Mouse (Mus musculus) liver, embryonic 15.5 days (tissue): ENCODE results near the gene Aqp9. TPM values are rescaled to one million over a fixed set of nuclear protein-coding genes. Genes with fewer than 3 reads are reported as not detected.

Source experiments
- ATAC-seq: fragments of 200-750 bp; cut with Nextera tagmentation; 2 replicates; pipeline ENCODE4 v1.8.0; 2017; ENCODE audit warnings: moderate number of reproducible peaks, mild to moderate bottlenecking, moderate library complexity; ENCODE audit not compliant: insufficient read depth
- H3K27ac ChIP-seq: fragments of 300-500 bp; sonication (generic); replicated peaks from 2 replicates; pipeline ENCODE4 v1.5.1; 2015; ENCODE audit warnings: mild to moderate bottlenecking, inconsistent platforms
- H3K27me3 ChIP-seq: fragments of 300-500 bp; sonication (generic); 2 replicates; pipeline ENCODE4 v1.6.1; 2015; ENCODE audit warnings: mild to moderate bottlenecking, inconsistent platforms
- H3K36me3 ChIP-seq: fragments of 300-500 bp; sonication (generic); replicated peaks from 2 replicates; pipeline ENCODE4 v1.6.1; 2015; ENCODE audit warnings: moderate library complexity, mild to moderate bottlenecking, inconsistent platforms
- H3K4me1 ChIP-seq: fragments of 300-500 bp; sonication (generic); replicated peaks from 2 replicates; pipeline ENCODE4 v1.6.1; 2015; ENCODE audit warnings: inconsistent platforms
- H3K4me2 ChIP-seq: fragments of 300-500 bp; sonication (generic); 2 replicates; pipeline ENCODE4 v1.6.1; 2015; ENCODE audit warnings: moderate library complexity, mild to moderate bottlenecking, inconsistent platforms
- H3K4me3 ChIP-seq: fragments of 300-500 bp; sonication (generic); replicated peaks from 2 replicates; pipeline ENCODE4 v1.5.1; 2015; ENCODE audit warnings: mild to moderate bottlenecking, inconsistent platforms
- H3K9ac ChIP-seq: fragments of 300-500 bp; sonication (generic); 2 replicates; pipeline ENCODE4 v1.6.1; 2015; ENCODE audit warnings: moderate library complexity, mild to moderate bottlenecking, inconsistent platforms
- H3K9me3 ChIP-seq: fragments of 300-500 bp; sonication (generic); replicated peaks from 2 replicates; pipeline ENCODE4 v1.6.1; 2016; ENCODE audit warnings: inconsistent platforms
- WGBS: fragments of 180-500 bp; shearing (Covaris S2); methylation state at CpG from one replicate; pipeline ENCODE4 v1.1.7; 2015; ENCODE audit warnings: mixed read lengths; ENCODE audit not compliant: insufficient replicate concordance; 5-methylcytosine and 5-hydroxymethylcytosine counted together
- polyA plus RNA-seq: library from polyadenylated mRNA; unstranded; fragments of >200 nt; fragmentation: Nextera tagmentation; extraction: Ambion mirVana; gene quantifications from 2 replicates; pipeline ENCODE4 v1.2.1, GENCODE M21; 2015

Aqp9 gene
- polyA plus RNA-seq, 1 experiment from 2014 or later, result 7.7 TPM

DNA sequence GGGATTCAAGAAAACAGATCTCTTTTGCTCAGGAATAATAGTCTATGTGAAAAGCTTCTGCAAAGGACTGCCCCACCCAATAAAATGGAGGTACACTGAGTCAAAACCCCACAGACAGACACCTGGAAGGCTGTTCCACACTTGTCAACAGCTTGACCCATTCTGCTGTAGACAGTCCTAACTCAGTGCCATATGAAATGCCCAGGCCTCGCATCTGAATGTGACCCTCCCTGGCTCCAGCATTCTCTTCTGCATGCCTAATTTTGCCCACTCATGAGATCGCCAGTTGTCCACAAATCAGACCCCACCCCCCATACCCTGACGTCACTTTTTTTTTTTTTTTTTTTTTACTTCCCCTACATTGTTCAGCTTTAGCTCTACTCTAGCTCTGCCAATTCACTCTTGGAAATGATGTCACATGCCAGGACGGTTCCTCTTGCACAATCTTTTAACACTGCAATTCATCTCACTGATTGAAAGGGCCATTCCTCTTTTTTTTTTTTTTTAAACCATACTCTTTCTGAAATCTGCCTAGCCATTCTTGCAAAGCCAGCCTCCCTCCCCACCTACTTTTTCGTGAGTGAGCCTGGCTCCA, 1.5 kb downstream of the Aqp9 start:
- Histone ChIP-seq H3K4me1 (peaks cover 79% of the 10 kb centered on the region), H3K27me3 (no peaks in the 10 kb centered on the region), H3K9me3 (no peaks in the 10 kb centered on the region), H3K9ac (peak overlapping the region; percentile 61), H3K27ac (peak overlapping the region; percentile 97), H3K36me3 (no peaks in the 10 kb centered on the region), H3K4me3 (peak overlapping the region; percentile 31; the same call in 1 of the 2 replicates), H3K4me2 (peak overlapping the region; percentile 60)
- WGBS, result 29% methylated on average over 5 of the region's 5 CpGs
- no peak for ATAC-seq

DNA sequence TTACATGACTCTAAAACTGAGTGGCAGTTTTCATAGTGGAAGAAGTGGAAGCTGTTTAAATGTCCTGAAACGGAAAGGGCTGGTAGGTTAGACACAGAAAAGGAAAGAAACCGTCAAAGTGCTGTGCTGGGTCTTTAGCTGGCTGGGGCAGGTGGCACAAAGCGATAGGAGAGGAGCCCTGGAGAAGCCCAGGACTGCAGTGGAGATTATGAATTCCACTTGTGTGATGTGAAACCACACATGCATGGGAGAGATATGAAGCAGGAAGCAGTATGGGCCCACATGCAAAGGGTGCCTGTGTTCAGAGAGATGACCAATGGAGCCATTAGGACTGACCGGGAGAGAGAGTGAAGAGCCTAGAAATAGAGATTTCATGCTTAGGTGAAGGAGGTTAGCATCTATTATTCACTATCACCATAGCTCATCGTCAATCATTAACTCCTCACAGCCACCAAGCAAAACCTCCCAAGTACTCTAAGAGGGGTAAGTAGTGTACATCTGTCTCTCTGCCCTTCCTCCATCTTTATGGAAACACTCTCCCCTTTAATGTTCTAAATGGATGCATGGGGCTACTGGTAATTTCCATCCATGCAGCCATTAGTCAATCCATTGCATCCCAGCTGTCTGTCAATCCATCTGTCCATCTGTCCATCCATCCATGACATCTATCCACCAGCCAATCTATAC, 2.3 kb downstream of the Aqp9 start:
- peaks cover 81% of the 10 kb centered on the region for H3K4me1 ChIP-seq
- WGBS, result 24% methylated on average over 5 of the region's 5 CpGs
- no peaks in the 10 kb centered on the region for H3K27me3 ChIP-seq
- peak overlapping the region; percentile 60 for H3K4me2 ChIP-seq
- ATAC-seq, result peak; percentile 95
- peak overlapping the region; percentile 61 for H3K9ac ChIP-seq
- H3K9me3 ChIP-seq, result no peaks in the 10 kb centered on the region
- H3K27ac ChIP-seq, result peak overlapping the region; percentile 97
- H3K4me3 ChIP-seq, result peak overlapping the region; percentile 31
- H3K36me3 ChIP-seq, result no peaks in the 10 kb centered on the region

DNA sequence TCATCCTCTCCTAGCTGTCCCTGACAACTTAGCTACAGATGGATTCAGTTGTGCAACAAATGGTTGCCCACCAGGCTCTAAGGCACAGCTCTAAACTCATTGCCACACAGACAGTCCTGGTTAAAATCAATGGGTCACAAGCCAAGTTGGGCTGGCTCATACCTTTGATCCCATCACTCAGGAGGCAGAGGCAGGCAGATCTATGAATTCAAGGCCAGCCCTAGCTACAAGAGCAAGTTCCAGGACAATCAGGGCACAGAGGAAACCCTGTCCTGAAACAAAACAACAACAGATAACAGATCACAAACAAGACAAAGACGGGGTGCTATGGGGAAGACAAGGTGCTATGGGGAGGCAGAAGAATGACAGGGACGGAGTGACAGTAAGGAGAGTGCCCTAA, 3.0 kb downstream of the Aqp9 start:
- Histone ChIP-seq H3K27ac (peak overlapping the region; percentile 97), H3K9me3 (no peaks in the 10 kb centered on the region), H3K27me3 (no peaks in the 10 kb centered on the region), H3K4me3 (peak overlapping the region; percentile 31), H3K4me2 (peak overlapping the region; percentile 60), H3K36me3 (no peaks in the 10 kb centered on the region), H3K4me1 (peaks cover 87% of the 10 kb centered on the region), H3K9ac (peak overlapping the region; percentile 61)
- ATAC-seq, result peak; percentile 35
- WGBS, result 25% methylated on average over 2 of the region's 2 CpGs

DNA sequence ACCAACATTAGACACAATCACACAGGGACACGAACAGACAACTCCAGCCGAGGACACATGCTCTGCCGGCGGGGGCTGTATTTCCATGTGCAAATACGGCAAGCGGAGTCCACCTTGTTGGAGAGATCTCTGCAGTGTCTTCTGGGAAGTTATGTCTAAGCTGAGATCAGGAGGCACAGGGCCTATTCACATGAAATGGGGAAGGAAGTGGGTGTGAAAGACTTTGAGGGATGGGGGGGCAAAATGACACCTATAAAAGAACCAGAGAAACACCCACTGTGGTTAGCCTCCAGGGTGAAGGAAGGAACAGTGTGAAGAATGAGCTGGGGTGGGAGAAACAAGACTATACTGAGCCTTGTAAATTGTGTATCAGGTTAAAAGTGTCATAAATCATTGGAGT, 3.4 kb downstream of the Aqp9 start:
- ATAC-seq, result no peak
- Histone ChIP-seq H3K27me3 (no peaks in the 10 kb centered on the region), H3K27ac (peak overlapping the region; percentile 97), H3K36me3 (no peaks in the 10 kb centered on the region), H3K9me3 (no peaks in the 10 kb centered on the region), H3K4me3 (peak overlapping the region; percentile 12; the same call in 1 of the 2 replicates), H3K4me1 (peaks cover 92% of the 10 kb centered on the region), H3K4me2 (peak overlapping the region; percentile 60), H3K9ac (peak overlapping the region; percentile 61)
- 29% methylated on average over 6 of the region's 6 CpGs for WGBS

DNA sequence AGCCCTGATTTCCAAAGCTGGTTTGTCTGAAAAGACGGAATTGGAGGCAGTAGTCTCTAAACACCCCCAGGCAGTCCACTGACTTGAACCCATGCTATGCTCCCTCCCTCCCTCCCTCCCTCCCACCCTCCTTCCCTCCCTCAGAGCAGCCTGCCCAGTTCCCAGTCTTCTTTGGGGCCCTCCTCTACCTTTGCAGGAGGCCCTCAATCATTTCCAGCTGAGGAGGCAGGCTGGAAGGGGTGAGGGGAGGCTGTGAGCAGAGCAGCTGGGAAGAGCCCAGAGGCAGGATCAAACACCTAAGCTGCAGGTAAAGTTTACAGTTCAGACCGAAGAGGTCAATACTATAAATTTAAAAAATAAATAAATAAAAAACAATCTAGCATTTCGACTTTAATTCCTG, 4.1 kb downstream of the Aqp9 start:
- H3K27ac ChIP-seq, result peak overlapping the region; percentile 97
- WGBS, result 70% methylated on average over 3 of the region's 3 CpGs
- peak overlapping the region; percentile 60 for H3K4me2 ChIP-seq
- no peaks in the 10 kb centered on the region for H3K27me3 ChIP-seq
- no peaks in the 10 kb centered on the region for H3K36me3 ChIP-seq
- no peaks in the 10 kb centered on the region for H3K9me3 ChIP-seq
- peak overlapping the region; percentile 61 for H3K9ac ChIP-seq
- peaks cover 97% of the 10 kb centered on the region for H3K4me1 ChIP-seq
- ATAC-seq, result no peak
- H3K4me3 ChIP-seq, result peak overlapping the region; percentile 25; the same call in 1 of the 2 replicates

DNA sequence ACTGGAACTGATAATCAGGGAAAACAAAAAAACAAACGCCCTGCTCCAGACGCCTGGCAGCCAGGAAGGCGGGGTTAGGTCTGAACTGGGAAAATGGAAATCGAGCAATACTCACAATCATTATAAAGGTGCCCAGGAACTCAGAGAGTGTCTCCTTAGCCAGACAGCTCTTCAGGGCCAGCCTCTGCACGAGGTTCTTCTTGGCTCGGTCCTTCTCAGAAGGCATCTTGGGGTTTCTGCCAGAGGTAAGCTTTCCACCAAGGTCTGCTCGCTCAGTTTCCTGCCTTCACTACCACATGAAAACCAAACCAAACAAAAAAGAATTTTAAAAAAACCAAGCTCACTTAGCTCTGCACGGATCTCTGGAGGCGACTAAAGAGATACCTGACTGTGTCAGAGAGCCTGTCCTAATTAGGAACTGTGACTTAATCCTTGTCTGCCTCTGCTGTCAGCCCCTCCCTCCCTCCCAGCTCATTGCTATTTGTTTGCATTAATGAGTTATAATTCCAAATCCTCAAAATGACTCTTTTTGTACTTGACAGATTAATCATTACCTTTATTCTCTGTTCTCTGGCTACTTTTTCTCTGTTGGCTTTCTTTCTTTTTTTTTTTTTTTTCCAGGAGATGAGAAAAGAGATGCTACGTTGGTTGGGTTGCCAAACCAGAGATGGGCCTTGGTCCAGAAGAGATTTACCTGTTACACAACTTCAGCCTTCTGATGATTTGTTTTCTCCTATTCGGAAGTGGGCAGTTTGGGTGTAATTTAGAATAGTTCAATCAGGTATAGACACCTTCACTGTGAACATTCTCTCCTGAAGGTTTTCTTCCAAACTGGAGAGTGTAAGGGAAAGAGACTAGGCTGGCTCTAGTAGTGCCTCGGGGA, 5.4 kb downstream of the Aqp9 start:
- peak overlapping the region; percentile 60 for H3K4me2 ChIP-seq
- peak overlapping the region; percentile 38 for H3K9ac ChIP-seq
- H3K4me1 ChIP-seq, result peaks cover 97% of the 10 kb centered on the region
- H3K27me3 ChIP-seq, result no peaks in the 10 kb centered on the region
- 0 out of 2 replicates have a peak, but pooled peaks have one; percentile 16 for ATAC-seq
- 26% methylated on average over 12 of the region's 12 CpGs for WGBS
- H3K9me3 ChIP-seq, result no peaks in the 10 kb centered on the region
- peak overlapping the region; percentile 97 for H3K27ac ChIP-seq
- H3K4me3 ChIP-seq, result peak overlapping the region; percentile 42
- H3K36me3 ChIP-seq, result no peaks in the 10 kb centered on the region

DNA sequence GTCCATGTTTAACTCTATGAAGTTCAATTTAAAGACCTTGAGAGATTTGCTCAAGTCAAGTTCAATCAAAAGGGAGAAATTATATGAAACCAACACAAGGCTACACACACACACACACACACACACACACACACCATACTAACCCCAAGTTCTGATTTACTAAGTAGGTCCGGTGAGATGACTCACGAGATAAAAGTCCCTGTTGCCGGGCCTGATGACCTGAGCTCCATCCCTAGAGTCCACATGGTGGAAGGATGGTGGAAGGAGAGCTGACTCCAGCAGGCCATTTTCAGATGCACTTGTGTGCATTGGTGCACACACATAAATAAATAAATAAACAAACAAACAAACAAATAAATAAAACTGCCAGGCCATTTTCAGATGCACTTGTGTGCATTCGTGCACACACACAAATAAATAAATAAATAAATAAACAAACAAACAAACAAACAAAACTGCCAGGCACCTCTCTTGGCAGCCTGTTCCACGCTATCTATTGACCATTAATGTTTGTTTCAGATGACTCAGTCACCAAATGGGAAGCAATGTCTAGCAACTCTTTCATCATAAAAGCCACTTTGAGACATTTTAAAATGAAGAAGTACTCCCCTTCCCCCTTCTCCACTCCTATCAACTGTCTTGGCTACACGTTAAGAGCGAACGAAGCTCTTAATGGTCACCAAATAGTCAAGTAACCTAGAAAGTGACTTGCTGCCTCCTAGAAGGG, 6.2 kb downstream of the Aqp9 start:
- H3K27me3 ChIP-seq, result no peaks in the 10 kb centered on the region
- H3K36me3 ChIP-seq, result no peaks in the 10 kb centered on the region
- H3K4me3 ChIP-seq, result peak overlapping the region; percentile 42
- H3K9me3 ChIP-seq, result no peaks in the 10 kb centered on the region
- H3K27ac ChIP-seq, result peak overlapping the region; percentile 97
- ATAC-seq, result no peak
- H3K4me2 ChIP-seq, result peak overlapping the region; percentile 60
- WGBS, result 27% methylated on average over 8 of the region's 8 CpGs
- peak overlapping the region; percentile 38 for H3K9ac ChIP-seq
- peaks cover 98% of the 10 kb centered on the region for H3K4me1 ChIP-seq

DNA sequence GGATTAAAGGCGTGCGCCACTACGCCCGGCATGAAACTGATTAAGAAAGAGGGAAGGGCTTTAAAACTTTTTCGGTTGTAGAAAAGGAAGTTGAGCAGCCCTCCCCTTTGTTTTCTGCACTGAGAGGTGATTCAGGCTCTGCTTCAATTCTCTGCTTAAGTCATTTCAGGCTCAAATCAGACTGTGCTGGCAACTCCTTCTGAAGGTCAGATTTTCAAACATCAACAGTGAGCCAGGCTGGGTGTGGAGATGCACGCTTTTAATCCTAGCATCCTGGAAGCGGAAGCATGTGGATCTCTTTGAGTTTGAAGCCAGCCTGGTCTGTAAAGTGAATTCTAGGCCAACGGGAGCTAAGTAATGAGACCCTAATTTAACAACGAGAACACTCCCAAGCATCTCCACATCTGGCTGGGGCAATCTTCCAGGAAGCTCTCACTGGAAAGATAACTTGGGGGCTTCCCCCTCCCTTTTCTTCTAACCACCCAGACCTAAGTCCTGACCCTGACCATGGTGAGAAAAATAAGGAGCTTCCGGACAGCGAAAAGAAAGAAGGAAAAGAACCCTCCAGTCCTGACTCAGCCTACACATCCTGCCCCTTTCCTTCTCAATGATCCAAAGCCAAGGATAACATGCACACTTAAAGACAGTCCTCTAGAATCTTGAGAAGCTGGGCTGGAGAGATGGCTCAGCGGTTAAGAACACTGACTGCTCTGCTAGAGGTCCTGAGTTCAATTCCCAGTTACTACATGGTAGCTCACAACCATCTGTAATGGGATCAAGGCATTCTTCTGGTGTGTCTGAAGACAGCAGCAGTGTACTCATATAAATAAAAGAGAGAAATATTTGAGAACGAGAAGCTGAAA, 7.4 kb downstream of the Aqp9 start:
- WGBS, result 41% methylated on average over 13 of the region's 13 CpGs
- Histone ChIP-seq H3K9me3 (no peaks in the 10 kb centered on the region), H3K4me3 (peak overlapping the region; percentile 23), H3K27ac (peak overlapping the region; percentile 91), H3K4me2 (peak overlapping the region; percentile 60), H3K27me3 (no peaks in the 10 kb centered on the region), H3K36me3 (no peaks in the 10 kb centered on the region), H3K9ac (peak overlapping the region; percentile 20; the same call in 1 of the 2 replicates), H3K4me1 (peaks cover 98% of the 10 kb centered on the region)
- no peak for ATAC-seq

DNA sequence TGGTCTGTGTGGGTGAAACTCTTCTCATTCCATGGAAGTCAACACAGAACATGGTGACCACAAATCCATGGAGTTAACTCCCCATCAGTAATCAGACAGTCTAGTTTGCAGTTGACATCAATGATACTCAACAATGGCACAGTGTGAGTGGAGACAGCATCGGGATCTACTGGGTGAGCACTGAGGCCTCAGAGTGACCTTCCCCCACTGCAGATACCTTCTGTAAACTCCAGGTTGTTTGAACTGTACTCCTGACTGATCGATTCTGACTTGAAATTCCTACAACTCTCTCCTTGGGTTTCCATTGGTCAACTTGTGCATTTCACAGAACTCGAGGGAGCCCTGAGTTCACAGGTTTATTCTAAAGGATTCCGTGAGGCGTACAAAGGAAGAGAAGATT, 8.8 kb downstream of the Aqp9 start:
- ATAC-seq, result no peak
- 77% methylated on average over 5 of the region's 5 CpGs for WGBS

DNA sequence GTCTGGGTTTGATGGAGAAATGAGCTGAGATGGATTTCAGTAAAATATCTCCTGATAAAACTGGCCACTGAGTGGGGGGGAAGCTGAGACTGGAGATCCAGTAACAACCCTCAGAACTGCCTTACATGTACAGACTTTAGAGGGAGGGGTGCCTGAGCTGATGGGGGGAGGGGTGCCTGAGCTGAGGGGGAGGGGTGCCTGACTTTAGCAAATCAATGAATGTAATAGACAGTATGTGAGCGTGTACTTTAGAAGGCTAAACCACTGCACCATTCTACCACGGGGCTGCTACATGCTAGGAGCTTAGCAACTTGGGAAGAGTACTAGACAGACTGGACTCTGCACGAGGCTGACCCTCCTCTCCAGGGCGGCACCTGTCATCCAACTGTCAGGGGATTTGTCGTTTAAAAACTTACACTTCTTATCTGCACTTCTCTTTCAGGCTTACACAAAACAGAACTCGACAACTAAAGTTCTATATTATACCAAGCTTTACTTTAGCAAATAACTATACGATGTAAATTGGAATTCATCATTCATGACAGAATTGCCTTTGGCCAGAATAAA, 9.3 kb downstream of the Aqp9 start:
- H3K9me3 ChIP-seq, result no peaks in the 10 kb centered on the region
- ATAC-seq, result no peak
- H3K4me2 ChIP-seq, result peak overlapping the region; percentile 63
- no peak overlapping the region for H3K9ac ChIP-seq
- WGBS, result 38% methylated on average over 7 of the region's 7 CpGs
- H3K27me3 ChIP-seq, result no peaks in the 10 kb centered on the region
- peak overlapping the region; percentile 91 for H3K27ac ChIP-seq
- no peak overlapping the region for H3K4me3 ChIP-seq
- H3K36me3 ChIP-seq, result no peaks in the 10 kb centered on the region
- H3K4me1 ChIP-seq, result peaks cover 98% of the 10 kb centered on the region

More for the DNA sequence above, 8.8 kb downstream of the Aqp9 start:
- no peak overlapping the region for H3K4me2 ChIP-seq
- H3K4me1 ChIP-seq, result peaks cover 98% of the 10 kb centered on the region
- no peaks in the 10 kb centered on the region for H3K27me3 ChIP-seq
- peak overlapping the region; percentile 91 for H3K27ac ChIP-seq
- no peak overlapping the region for H3K9ac ChIP-seq
- no peaks in the 10 kb centered on the region for H3K36me3 ChIP-seq
- H3K4me3 ChIP-seq, result no peak overlapping the region
- no peaks in the 10 kb centered on the region for H3K9me3 ChIP-seq
